Mouse (Mus musculus) kidney, postnatal 10 days (tissue): ENCODE measurements around the gene Tnfsf15.
A peak's percentile ranks its signal among the peaks of the same experiment; 100 is the strongest.

Experiments
- DNase-seq: peaks from one replicate; pipeline ENCODE4 v3.0.0; 2021; ENCODE audit warnings: mixed read lengths

Tnfsf15 gene

DNA sequence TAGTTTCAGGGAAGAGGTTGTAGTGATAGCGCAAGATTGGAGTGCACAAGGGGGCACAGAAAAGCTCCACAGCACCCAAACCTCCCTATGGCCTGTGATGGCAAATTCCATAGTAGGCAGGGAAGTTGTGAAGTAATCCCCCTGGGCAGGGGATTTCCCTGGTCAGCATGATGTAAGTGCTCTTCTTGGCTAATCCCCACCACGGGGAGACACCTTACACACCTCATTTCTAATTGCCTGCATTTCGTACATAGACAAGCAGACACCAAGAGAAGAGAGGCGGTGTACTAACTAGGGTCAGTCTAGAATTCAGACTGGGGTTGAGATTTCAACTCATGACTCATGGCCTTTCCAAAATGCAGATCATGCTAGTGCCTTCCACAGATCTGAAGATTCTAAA, 4.2 kb downstream of the Tnfsf15 start:
- no peak for DNase-seq

- no peak for DNase-seq
Measured at GRCm38 (mm10) chr4:63740001-63740400, 4.9 kb downstream of the Tnfsf15 start.

DNA sequence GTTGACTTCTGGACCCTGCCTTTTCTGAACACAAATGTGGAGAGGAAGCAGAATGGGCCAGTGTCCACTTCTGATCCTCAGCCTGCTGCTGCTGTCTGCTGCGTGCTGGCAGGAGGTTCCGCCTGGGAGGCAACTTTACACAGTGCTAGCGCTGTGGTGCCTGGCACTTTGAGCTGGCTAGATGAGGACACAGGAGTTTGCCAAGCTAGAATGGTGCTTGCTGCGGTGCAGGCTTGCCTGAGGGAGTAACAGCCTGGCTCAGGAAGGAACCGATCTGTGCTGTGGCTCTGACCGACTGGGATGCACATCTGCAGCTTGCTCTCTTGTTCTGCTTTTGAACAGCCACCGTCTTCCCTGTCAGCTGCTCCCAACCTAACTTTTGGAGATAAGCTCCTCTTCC, 5.4 kb downstream of the Tnfsf15 start:
- peak; percentile 45 for DNase-seq

GRCm38 (mm10) chr4:63738364-63738997, 6.4 kb downstream of the Tnfsf15 start:
- peak; percentile 40 for DNase-seq

DNA sequence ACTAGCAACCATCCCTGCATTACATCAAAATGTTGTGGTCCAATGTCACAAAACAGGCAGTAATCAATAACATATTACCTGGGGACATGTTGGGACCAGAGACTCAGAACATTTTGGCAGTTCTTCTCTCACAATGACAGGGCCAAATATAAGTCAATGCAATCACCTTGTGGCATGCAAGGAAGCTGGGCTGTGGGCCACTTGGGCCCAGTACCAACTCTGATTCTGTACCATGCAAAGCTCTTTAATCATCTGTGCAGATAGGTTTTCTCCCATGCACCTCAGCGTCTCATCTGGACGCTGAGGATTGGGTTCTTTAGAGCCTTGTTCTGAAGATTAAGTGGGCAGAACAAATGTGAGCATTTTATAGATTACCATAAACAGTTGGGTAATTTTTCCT, 13.6 kb downstream of the Tnfsf15 start:
- no peak for DNase-seq

GRCm38 (mm10) chr4:63726727-63727126, 18.2 kb downstream of the Tnfsf15 start:
- DNase-seq: no peak

- DNase-seq: no peak
Measured at GRCm38 (mm10) chr4:63725981-63726380, 18.9 kb downstream of the Tnfsf15 start.

GRCm38 (mm10) chr4:63717922-63718643, 26.8 kb downstream of the Tnfsf15 start:
- peak; percentile 87 for DNase-seq

GRCm38 (mm10) chr4:63711886-63712285, 33.0 kb downstream of the Tnfsf15 start:
- DNase-seq: no peak

GRCm38 (mm10) chr4:63710431-63711220, 34.3 kb downstream of the Tnfsf15 start:
- no peak for DNase-seq

GRCm38 (mm10) chr4:63706279-63706971, 38.5 kb downstream of the Tnfsf15 start:
- no peak for DNase-seq

- DNase-seq: no peak
Measured at GRCm38 (mm10) chr4:63704232-63704631, 40.7 kb downstream of the Tnfsf15 start.

DNA sequence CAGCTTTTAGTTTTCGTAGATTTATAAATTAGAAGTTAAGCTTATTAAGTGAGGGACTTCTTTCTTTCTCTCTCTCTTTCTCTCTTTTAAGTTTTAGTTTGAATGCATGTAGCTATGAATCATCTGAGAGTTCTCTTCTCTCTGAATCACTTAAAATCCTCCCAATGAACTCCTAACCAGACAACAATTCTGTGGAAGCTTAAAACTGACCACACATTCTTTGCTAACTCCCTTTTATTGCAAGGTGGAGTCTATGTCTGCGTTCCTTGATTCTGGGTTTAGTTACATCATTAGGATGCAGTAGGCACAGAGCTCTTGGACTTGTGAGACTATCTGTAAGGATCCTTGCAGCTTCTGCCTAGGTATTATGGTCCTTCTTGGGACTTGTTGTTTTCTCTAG, 41.2 kb downstream of the Tnfsf15 start:
- no peak for DNase-seq

DNA sequence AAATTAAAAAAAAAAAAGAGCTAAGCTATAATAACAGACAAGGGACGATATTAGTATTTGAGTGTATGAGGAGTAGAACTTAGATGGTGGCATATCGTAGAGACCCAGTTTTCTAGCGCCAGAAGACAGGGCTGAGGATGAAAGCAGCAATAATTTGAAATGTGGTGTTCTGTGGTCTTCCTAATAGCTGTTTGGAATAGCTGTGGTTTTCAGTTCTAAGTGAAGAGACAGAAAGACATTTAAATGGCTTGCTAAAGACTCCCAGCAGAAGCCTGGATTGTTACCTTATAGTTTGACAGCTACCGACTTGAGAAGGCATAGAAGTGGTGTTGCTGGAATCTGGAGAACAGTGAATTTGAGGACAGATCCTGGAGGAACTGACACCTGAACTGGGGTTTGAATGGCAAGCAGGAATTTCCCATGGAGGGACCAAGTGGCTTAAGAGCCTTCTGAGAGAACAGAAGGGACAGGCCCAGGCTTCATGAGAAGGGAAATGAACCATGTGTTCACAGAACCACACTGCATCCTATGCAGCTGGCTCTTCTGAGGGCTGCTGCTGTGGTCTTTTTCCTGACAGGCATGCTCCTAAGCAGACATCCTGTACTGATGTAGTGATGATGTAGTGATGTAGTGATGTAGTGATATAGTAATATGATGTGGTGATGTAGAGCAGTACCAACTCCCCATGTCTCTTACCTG, 42.8 kb downstream of the Tnfsf15 start:
- DNase-seq: no peak

GRCm38 (mm10) chr4:63699749-63700148, 45.2 kb downstream of the Tnfsf15 start:
- no peak for DNase-seq

DNA sequence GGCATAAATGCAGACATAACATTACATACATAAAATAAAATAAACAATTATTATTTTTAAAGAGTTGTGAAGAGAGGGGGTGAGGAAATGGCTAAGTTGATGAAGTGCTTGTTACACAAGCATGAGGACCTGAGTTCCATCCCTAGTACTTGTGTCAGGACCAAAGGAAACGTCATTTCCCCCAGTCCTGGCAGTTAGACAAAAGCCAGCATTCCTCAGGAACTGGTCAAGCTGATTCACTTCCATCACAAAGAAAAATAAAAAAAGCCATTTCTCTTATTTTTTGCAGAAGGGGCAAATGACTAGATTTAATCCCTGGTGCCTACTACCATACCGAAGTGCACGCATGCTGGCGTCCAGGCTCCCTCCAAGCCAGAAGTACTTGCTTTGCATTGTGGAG, 48.0 kb downstream of the Tnfsf15 start:
- DNase-seq: peak; percentile 26

DNA sequence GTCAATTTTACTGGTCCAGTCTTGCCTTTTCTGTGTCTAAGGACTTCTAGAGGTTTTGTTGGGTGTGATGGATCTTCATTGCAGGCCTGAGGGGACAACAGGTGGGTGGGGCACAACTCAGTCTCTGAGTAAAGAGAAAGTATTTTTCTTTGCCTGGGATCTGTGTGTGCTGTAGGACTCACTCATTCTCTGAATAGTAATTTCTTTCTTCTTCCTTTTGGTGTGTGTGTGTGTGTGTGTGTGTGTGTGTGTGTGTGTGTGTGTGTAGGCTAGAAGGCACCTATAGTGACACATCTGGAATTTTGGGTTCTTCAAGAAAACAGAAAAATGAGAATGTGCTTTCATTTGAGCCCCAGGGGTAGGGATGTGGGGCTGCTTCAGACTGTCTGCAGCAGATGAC, 52.6 kb downstream of the Tnfsf15 start:
- peak; percentile 16 for DNase-seq

- peak; percentile 43 for DNase-seq
Measured at GRCm38 (mm10) chr4:63687429-63687828, 57.5 kb downstream of the Tnfsf15 start.

DNA sequence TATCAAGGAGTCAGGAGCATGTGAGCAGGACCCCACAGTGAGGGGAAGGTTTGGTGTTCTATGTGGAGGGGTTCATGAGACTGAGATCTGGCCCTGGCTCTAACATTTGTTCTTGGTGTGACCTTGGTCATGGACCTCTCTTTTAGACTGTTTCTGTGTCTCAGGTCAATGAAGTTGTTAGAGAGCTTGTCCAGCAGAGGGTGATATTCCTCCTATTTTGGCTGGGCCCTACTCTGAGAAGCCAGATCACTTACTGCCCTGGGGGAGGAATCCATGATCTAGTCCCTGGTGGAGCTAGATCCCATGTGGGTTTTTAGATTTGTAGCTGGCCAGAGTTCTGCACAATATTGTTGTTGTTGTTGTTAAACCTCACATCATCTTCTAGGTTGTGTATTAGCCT, 58.8 kb downstream of the Tnfsf15 start:
- peak; percentile 58 for DNase-seq

GRCm38 (mm10) chr4:63685253-63685525, 59.7 kb downstream of the Tnfsf15 start:
- DNase-seq: no peak

- no peak for DNase-seq
Measured at GRCm38 (mm10) chr4:63684412-63685252, 60.3 kb downstream of the Tnfsf15 start.

DNA sequence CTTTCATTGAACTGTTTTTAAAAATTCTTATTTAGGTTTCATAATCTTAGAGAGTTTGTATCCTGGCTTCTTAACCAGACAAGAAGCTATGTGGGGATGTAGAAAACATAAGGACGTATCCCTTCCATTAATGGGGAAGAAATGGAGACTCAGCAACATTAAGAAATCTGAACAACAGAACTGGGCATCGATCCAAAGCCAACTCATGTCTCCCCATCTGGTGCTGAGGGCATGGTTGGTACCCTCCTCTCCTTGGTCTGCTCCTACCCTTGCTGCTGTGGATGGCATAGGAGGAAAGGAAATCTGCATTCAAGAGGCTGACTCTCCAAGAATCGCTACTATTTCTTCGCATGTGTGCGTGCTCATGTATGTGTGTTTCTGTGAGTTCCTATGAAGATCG, 61.2 kb downstream of the Tnfsf15 start:
- no peak for DNase-seq
